Comparison of ENCODE assay signal across 9 mouse cellular contexts in genomic region chr7:68823189-68823588, GRCm38 (mm10).
DNase-seq lines count a peak whose midpoint lies in the region; ATAC-seq and TF ChIP-seq lines count a peak whose summit lies in the region.
"Had no signal": no experiment of that assay in that cellular context is flagged by ENCODE, and none has a peak within 500 bp of the region (broad histone marks: within the 10 kb centered on the region; RNA-seq: fewer than 3 reads in every experiment).

No protein-coding gene starts in this region.

- H3K9ac ChIP-seq in hindbrain, embryonic 13.5 days = no peak overlapping the region
- H3K9ac ChIP-seq in midbrain, embryonic 11.5 days (ENCODE audit: low read length) = no peak overlapping the region
- H3K9ac ChIP-seq: limb, embryonic 15.5 days had no signal

- no peaks in the 10 kb centered on the region for H3K36me3 ChIP-seq in hindbrain, embryonic 13.5 days
- H3K36me3 ChIP-seq in midbrain, embryonic 11.5 days (ENCODE audit: control insufficient read depth, insufficient read depth, low read length) = no peaks in the 10 kb centered on the region
- H3K36me3 ChIP-seq: limb, embryonic 15.5 days had no signal

- TF ChIP-seq CTCF in brain, embryonic 14.5 days (IDR thresholded peaks at IDR 0.05; ENCODE audit: borderline replicate concordance, extremely low read depth, insufficient read depth, insufficient read length) = peak; percentile 97

- H3K27ac ChIP-seq in hindbrain, embryonic 13.5 days = no peak overlapping the region
- H3K27ac ChIP-seq in midbrain, embryonic 11.5 days (ENCODE audit: low read depth, low read length) = no peak overlapping the region
- H3K27ac ChIP-seq: limb, embryonic 15.5 days had no signal

- H3K27me3 ChIP-seq in hindbrain, embryonic 13.5 days = no peaks in the 10 kb centered on the region
- H3K27me3 ChIP-seq in midbrain, embryonic 11.5 days (ENCODE audit: control insufficient read depth, insufficient read depth, low read length) = no peaks in the 10 kb centered on the region
- H3K27me3 ChIP-seq: limb, embryonic 15.5 days had no signal

- no peaks in the 10 kb centered on the region for H3K4me1 ChIP-seq in hindbrain, embryonic 13.5 days (replicated peaks)
- no peaks in the 10 kb centered on the region for H3K4me1 ChIP-seq in midbrain, embryonic 11.5 days (ENCODE audit: control insufficient read depth, insufficient read depth, low read length)
- H3K4me1 ChIP-seq: limb, embryonic 15.5 days had no signal

- 2% methylated on average over 7 of the region's 7 CpGs for WGBS in hindbrain, embryonic 13.5 days
- 3% methylated on average over 7 of the region's 7 CpGs for WGBS in midbrain, embryonic 11.5 days

- no peak for TF ChIP-seq POLR2A in brain, embryonic 14.5 days (IDR thresholded peaks at IDR 0.05; ENCODE audit: borderline replicate concordance, extremely low read depth, insufficient read depth, insufficient read length, poor library complexity, severe bottlenecking)

- DNase-seq in layer of hippocampus, adult 11-12 months (ENCODE audit: low spot score) = peak; percentile 66
- no peak for DNase-seq in layer of hippocampus, adult 9-11 months
- peak; percentile 86 for DNase-seq in brain, embryonic 14.5 days (ENCODE audit: low read depth)
- DNase-seq in layer of hippocampus, postnatal 10 days (ENCODE audit: low spot score in 2 of 2) = peak; percentile 75 to 78
- DNase-seq in midbrain, embryonic 11.5 days (ENCODE audit: low spot score, missing footprints) = peak; percentile 97
- DNase-seq in skeletal muscle tissue, adult 2 months (ENCODE audit: low read depth, low spot score) = peak; percentile 52

- H3K4me2 ChIP-seq in hindbrain, embryonic 13.5 days = no peak overlapping the region
- no peak overlapping the region for H3K4me2 ChIP-seq in midbrain, embryonic 11.5 days
- H3K4me2 ChIP-seq: limb, embryonic 15.5 days had no signal

- peak; percentile 73 for ATAC-seq in erythroblast, adult 5-6 weeks (replicated peaks; ENCODE audit: low FRiP score, poor library complexity, severe bottlenecking)
- ATAC-seq in hindbrain, embryonic 13.5 days (ENCODE audit: low FRiP score) = peak; percentile 61; the same call in 1 of the 2 replicates
- ATAC-seq in midbrain, embryonic 11.5 days (ENCODE audit: low FRiP score) = peak; percentile 55

- no peak overlapping the region for H3K4me3 ChIP-seq in hindbrain, embryonic 13.5 days
- no peak overlapping the region for H3K4me3 ChIP-seq in midbrain, embryonic 11.5 days (ENCODE audit: low read depth, low read length)
- H3K4me3 ChIP-seq: limb, embryonic 15.5 days had no signal

- H3K9me3 ChIP-seq in hindbrain, embryonic 13.5 days = no peaks in the 10 kb centered on the region
- H3K9me3 ChIP-seq in midbrain, embryonic 11.5 days (ENCODE audit: control insufficient read depth, low read length) = no peaks in the 10 kb centered on the region
- H3K9me3 ChIP-seq: limb, embryonic 15.5 days had no signal
